Mouse (Mus musculus) neutrophil, adult 59 days (primary cell): ENCODE data around the gene Gstp1. TPM values are rescaled to one million over a fixed set of nuclear protein-coding genes. Genes with fewer than 3 reads are reported as not detected.

Experiments used
- total RNA-seq, 2 experiments: library from RNA; stranded (reverse); gene quantifications; 1 replicate in 1 of 2; 2 replicates in 1 of 2; pipeline ENCODE4 v1.2.4; 2023

Gstp1 gene
- total RNA-seq: 10 to 100 TPM; 63.6 to 65.3 TPM

GRCm38 (mm10) chr19:4037788-4038232 is at the start of gene Gstp1:
TSS of gene Gstp1 (minus strand) at chr19:4037985.

GRCm38 (mm10) chr19:4081394-4081793 is 43.6 kb upstream of the Gstp1 start, which contains the start of gene Cabp2:
TSS of gene Cabp2 (plus strand) at chr19:4081578.

GRCm38 (mm10) chr19:4059069-4059740 is 21.4 kb upstream of the Gstp1 start, which contains the start of gene Gstp3:
TSS of gene Gstp3 (minus strand) at chr19:4059569.

GRCm38 (mm10) chr19:4045966-4046865 is 8.4 kb upstream of the Gstp1 start, which contains the start of gene Gstp2:
TSS of gene Gstp2 (minus strand) at chr19:4046023.

GRCm38 (mm10) chr19:4012432-4013022 is 25.3 kb downstream of the Gstp1 start, which contains the start of gene Ndufv1:
TSS of gene Ndufv1 (minus strand) at chr19:4012806.

GRCm38 (mm10) chr19:4003112-4003511 is 34.7 kb downstream of the Gstp1 start, which contains the start of gene Doc2g:
TSS of gene Doc2g (plus strand) at chr19:4003313.

GRCm38 (mm10) chr19:4000119-4000900 is 37.5 kb downstream of the Gstp1 start, which contains the start of the genes Nudt8 and Gm49405:
TSS of gene Nudt8 (plus strand) at chr19:4000580.
TSS of gene Gm49405 (plus strand) at chr19:4000626.

GRCm38 (mm10) chr19:3992416-3992815 is 45.4 kb downstream of the Gstp1 start, which contains the start of gene Tbx10:
TSS of gene Tbx10 (plus strand) at chr19:3992752.

GRCm38 (mm10) chr19:3986334-3986733 is 51.5 kb downstream of the Gstp1 start, which contains the start of gene Acy3:
TSS of gene Acy3 (plus strand) at chr19:3986570.

Other genes with a start within 250 kb of the Gstp1 start
- gene Chka, start 186.2 kb downstream of the Gstp1 start, total RNA-seq: 10 to 100 TPM; 43.5 to 47.2 TPM
- 100 to 1,000 TPM; 221 to 250 TPM for gene Tcirg1, start 130.9 kb downstream of the Gstp1 start, total RNA-seq
- gene Ndufs8, start 125.2 kb downstream of the Gstp1 start, total RNA-seq: 10 to 100 TPM; 52.9 to 70.6 TPM
- 100 to 1,000 TPM; 143 to 153 TPM for gene Aldh3b1, start 108.2 kb downstream of the Gstp1 start, total RNA-seq
- gene Unc93b1, start 102.8 kb downstream of the Gstp1 start, total RNA-seq: 100 to 1,000 TPM; 236 to 316 TPM
- gene Aldh3b3, start 79.3 kb downstream of the Gstp1 start, total RNA-seq: 10 to 100 TPM in 1 of 2 experiments, 1 to 10 TPM in 1; 9.9 to 11.1 TPM
- 10 to 100 TPM; 12.6 to 14.7 TPM for gene Aldh3b2, start 65.7 kb downstream of the Gstp1 start, total RNA-seq
- gene Acy3, start 51.4 kb downstream of the Gstp1 start, total RNA-seq: under 1 TPM; 0.53 to 0.88 TPM
- gene Tbx10, start 45.2 kb downstream of the Gstp1 start, total RNA-seq: not detected
- 1 to 10 TPM; 4.7 to 4.8 TPM for gene Nudt8, start 37.4 kb downstream of the Gstp1 start, total RNA-seq
- gene Gm49405, start 37.4 kb downstream of the Gstp1 start, total RNA-seq: 1 to 10 TPM in 1 of 2 experiments, under 1 TPM in 1; 0.33 to 1.0 TPM
- gene Doc2g, start 34.7 kb downstream of the Gstp1 start, total RNA-seq: under 1 TPM; 0.57 to 0.73 TPM
- gene Ndufv1, start 25.2 kb downstream of the Gstp1 start, total RNA-seq: 10 to 100 TPM; 68.4 to 70.8 TPM
- 1 to 10 TPM; 8.2 to 9.4 TPM for gene Gstp2, start 8.0 kb upstream of the Gstp1 start, total RNA-seq
- gene Gstp3, start 21.6 kb upstream of the Gstp1 start, total RNA-seq: 1 to 10 TPM; 6.6 to 7.7 TPM
- gene Cabp2, start 43.6 kb upstream of the Gstp1 start, total RNA-seq: not detected
- 100 to 1,000 TPM; 228 to 257 TPM for gene Cdk2ap2, start 59.2 kb upstream of the Gstp1 start, total RNA-seq
- 100 to 1,000 TPM; 185 to 192 TPM for gene Pitpnm1, start 62.0 kb upstream of the Gstp1 start, total RNA-seq
- gene Aip, start 87.9 kb upstream of the Gstp1 start, total RNA-seq: 100 to 1,000 TPM; 108 TPM
- gene Gpr152, start 101.8 kb upstream of the Gstp1 start, total RNA-seq: under 1 TPM in 1 of 2 experiments, not detected in 1; 0.13 TPM
- gene Cabp4, start 106.0 kb upstream of the Gstp1 start, total RNA-seq: under 1 TPM; 0.67 to 0.82 TPM
- gene Coro1b, start 110.6 kb upstream of the Gstp1 start, total RNA-seq: 100 to 1,000 TPM; 188 to 219 TPM
- 10 to 100 TPM; 13.8 to 18.6 TPM for gene Ptprcap, start 115.6 kb upstream of the Gstp1 start, total RNA-seq
- gene Rps6kb2, start 125.4 kb upstream of the Gstp1 start, total RNA-seq: 10 to 100 TPM; 34.4 to 42.3 TPM
- 10 to 100 TPM; 34.4 to 34.6 TPM for gene Carns1, start 137.5 kb upstream of the Gstp1 start, total RNA-seq
- gene Tbc1d10c, start 153.3 kb upstream of the Gstp1 start, total RNA-seq: 100 to 1,000 TPM; 126 to 134 TPM
- gene Ppp1ca, start 154.1 kb upstream of the Gstp1 start, total RNA-seq: 100 to 1,000 TPM; 433 to 455 TPM
- 10 to 100 TPM; 28.4 to 29.8 TPM for gene Rad9a, start 163.7 kb upstream of the Gstp1 start, total RNA-seq
- 1 to 10 TPM; 2.5 to 4.2 TPM for gene Clcf1, start 176.3 kb upstream of the Gstp1 start, total RNA-seq
- gene AC109138.7, start 176.4 kb upstream of the Gstp1 start, total RNA-seq: not detected
- 10 to 100 TPM; 53.1 to 57.3 TPM for gene Pold4, start 193.9 kb upstream of the Gstp1 start, total RNA-seq
- gene Ssh3, start 231.2 kb upstream of the Gstp1 start, total RNA-seq: 10 to 100 TPM; 28.7 to 35.5 TPM
- gene Ankrd13d, start 245.2 kb upstream of the Gstp1 start, total RNA-seq: 10 to 100 TPM; 33.9 to 37.4 TPM